Mouse (Mus musculus) activated CD4-positive, CD25-positive, alpha-beta regulatory T cell, adult 4 months (primary cell): Measurements from ENCODE around the gene Ccdc167. TPM values are rescaled to one million over a fixed set of nuclear protein-coding genes. Genes with fewer than 3 reads are reported as not detected.

Source experiments
- ATAC-seq: one replicate; pipeline ENCODE4 v1.8.0; 2017
- polyA plus RNA-seq, 2 experiments: library from polyadenylated mRNA; unstranded; fragments of 100-300 nt; shearing (Covaris generic); gene quantifications; one replicate each; pipeline ENCODE4 v1.2.1; 2017

The Ccdc167 gene
- polyA plus RNA-seq = 1 to 10 TPM; 7.1 to 9.3 TPM

DNA sequence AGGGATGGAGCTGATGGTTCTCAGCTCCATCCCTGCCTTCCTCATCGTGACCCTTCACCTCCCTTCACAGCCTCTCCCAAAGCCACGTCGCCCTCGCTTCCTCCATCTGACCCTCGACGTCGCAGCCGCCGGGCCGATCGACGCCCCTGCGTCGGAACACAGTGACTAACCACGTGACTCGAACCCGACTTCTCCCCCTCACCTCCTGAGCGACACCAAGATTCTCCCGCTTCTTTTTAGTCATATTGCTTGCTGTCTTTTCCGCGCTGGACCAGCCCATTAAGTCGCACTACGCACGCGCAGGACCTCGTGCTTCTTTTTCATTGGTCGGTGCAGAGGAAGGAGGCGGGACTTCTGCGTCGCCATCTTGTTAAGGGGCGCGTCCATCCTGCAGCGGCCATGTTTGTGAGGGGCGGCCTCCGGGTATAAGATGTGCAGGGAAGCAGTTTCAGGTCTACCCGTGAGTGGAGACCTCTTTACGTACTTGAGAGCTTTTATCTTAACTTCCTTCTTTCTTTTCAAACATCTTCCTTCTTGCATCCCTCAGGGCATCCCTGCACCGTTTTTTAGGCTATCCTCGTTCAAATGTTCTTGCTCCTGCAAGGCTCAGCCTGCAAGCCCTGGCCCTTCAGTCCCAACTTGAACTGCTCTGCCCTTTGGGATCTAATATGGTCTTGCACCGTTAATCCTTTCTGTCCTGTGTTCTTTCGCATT lies at the start of gene Ccdc167:
Gene Ccdc167 (minus strand): TSS at position 313 of the 714 bp plus-strand sequence.
- ATAC-seq = peak; percentile 97

DNA sequence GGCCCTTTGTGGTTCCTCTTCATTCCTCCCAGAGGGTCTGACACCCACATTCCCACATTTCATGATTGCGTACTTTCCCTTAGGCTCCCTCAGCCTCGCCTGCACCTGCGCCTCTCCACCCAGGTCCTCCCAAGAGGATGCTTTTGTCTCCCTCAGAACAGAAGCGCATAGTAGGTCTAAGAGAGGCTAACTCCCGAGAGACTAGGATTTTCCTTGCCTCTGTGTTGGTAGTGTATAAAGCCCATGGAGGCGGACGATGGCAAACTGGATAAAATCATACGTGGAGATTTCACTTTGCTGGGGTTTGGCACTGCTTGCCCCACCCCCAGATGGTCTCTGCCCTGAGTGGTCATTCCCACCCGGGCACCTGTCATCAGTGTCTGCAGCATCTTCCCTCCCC lies 48.5 kb upstream of the Ccdc167 start:
- no peak for ATAC-seq

- ATAC-seq = peak; percentile 23
These were observed 45.7 kb upstream of the Ccdc167 start for GRCm38 (mm10) chr17:29762551-29762950.

DNA sequence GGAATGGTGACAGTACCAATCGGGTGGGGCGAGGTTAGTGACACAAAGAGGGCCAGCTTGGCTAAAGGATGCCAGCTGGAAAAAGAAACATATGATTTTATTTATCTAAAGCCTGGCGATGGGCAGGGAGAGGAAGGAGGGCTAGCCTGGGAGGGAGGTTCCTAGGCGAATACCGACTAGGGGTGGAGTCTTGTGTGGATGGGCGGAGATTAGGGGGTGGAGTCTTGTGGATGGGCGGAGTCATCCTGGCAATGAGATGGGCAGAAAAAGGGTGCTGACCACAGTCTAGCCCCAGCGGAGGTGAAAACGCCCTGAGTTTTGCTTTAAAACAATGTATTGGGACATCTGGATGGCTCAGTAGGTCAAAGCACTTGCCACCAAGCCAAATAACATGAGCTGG lies 45.1 kb upstream of the Ccdc167 start:
- ATAC-seq = no peak

- no peak for ATAC-seq
These were observed 43.8 kb upstream of the Ccdc167 start for GRCm38 (mm10) chr17:29760404-29761375.

DNA sequence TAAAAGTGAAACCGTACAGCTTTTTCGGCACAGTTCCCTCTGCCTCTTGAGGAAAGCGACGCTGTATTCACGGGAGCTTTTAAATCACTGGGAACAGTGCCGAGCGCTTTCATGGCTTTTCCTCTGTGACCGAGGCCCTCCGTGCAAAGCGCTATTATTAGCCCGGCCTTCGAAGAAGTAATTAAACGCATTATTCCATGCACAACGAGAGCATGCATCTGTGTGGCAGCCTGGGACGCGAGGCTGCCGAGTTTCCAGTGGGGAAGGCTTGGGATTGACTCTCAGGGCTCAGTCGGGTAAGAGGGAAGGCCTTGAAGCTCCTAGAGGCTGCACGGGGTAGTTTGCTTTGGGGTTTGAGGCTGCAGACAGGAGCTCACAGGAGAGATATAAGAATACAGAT lies 43.1 kb upstream of the Ccdc167 start:
- no peak for ATAC-seq

- no peak for ATAC-seq
These were observed 39.5 kb upstream of the Ccdc167 start for GRCm38 (mm10) chr17:29756381-29756780.

DNA sequence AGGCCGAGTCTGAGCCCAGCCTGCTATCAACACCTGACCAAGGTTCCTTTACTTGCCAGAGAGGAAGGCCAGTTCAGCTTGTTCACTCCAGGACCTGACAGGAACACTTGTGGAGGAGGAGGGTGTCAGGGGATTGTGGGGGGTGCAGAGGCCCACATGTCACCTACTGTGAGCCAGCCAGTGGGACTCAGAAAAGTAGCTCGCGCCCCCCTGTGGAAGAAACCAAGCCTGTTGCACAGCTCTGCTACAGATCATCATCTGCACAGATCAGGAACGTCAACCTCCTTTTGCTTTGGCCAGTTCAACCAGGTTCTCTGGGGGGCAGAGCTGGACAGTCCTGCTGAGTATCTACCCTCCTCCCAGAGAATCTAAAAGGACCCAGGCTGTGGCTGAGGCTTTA lies 37.7 kb upstream of the Ccdc167 start:
- no peak for ATAC-seq

DNA sequence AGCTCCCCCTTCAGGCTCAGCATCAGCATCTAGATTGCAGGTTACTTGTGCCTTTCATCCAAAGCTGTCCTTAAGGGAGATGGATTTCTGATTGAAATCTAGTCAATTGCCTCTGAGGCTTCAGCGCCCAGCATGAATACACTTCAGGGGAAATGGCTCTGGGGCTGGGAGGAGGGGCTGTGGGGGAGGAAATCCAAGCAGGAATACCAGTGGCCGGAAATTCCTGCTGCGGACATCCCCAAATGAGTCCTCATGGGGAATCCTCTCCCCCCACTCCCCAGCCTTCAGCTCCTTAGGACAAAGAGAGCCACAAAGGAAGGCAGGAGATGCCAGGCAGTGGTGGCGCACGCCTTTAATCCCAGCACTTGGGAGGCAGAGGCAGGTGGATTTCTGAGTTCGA lies 30.6 kb upstream of the Ccdc167 start:
- ATAC-seq = no peak

GRCm38 (mm10) chr17:29737849-29738804 lies 21.3 kb upstream of the Ccdc167 start:
- no peak for ATAC-seq

DNA sequence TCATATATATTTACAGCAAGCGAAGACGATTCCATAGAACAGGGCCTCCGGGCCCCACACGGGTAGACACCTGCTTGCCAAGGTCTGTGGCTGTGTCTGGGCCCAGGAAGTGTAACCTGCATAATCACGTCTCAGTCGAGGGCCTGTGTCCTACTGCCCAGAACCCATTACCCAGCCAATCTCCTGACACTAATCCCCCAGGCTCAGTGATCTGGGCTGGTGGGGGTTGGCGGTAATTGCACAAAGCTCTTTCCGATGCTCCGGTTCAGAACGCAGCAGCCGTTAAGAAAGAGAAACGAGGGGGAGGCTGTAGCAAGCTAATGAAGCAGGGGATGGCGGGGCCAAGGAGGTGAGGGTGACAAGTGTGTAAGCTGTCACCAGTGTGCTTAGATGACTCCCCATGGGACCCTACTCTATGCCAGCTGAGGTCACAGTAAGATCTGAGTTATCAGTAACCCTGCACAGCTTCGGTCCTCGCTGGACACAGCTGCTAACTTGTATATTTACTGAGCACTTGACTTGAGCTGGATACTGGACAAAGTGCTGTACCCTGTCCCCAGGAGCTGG lies 19.7 kb upstream of the Ccdc167 start:
- no peak for ATAC-seq

- no peak for ATAC-seq
These were observed 15.7 kb upstream of the Ccdc167 start for GRCm38 (mm10) chr17:29732522-29732921.

DNA sequence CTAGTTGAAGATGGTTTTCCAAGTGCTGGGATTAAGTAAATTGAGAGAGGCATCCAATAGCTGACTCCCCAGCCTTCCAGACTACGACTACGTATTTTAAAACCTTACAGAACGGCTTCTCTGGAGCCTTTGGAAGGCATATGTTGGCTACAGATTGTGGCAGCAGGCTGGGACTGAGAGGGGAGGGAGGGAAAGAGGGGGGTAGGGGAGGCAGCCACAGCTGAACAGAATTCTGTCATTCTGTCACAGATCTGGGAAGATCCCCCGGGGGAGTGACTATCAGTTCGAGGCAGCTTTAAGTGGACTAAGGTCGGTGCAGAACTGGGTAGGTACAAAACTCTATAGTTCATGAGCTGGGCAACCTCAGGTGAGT lies 15.1 kb upstream of the Ccdc167 start:
- ATAC-seq = no peak

- no peak for ATAC-seq
These were observed 14.6 kb upstream of the Ccdc167 start for GRCm38 (mm10) chr17:29731266-29731952.

- ATAC-seq = no peak
These were observed 13.8 kb upstream of the Ccdc167 start for GRCm38 (mm10) chr17:29730510-29731265.

DNA sequence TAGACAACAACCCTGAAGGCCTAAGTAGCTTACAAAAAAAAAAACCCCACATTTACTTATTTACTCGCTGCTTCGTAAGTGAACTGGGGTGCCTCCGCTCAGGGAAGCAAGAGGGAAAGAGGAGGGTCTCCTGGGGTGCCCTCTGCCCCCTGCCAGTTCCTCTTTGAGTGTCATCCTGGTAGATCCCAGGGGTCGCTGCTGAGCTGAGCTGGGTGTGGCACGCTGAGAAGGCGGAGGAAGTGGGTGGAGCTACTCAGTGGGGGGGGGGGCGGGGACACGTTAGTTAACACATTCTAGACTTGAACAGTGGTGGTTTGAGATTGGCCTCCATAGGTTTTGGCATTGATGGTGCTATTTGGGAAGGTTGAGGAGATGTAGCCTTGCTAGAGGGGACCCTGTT lies 11.2 kb upstream of the Ccdc167 start:
- no peak for ATAC-seq

- no peak for ATAC-seq
These were observed 8.3 kb upstream of the Ccdc167 start for GRCm38 (mm10) chr17:29725027-29725620.

- ATAC-seq = no peak
These were observed 7.8 kb upstream of the Ccdc167 start for GRCm38 (mm10) chr17:29724610-29725009.

- ATAC-seq = no peak
These were observed 4.0 kb upstream of the Ccdc167 start for GRCm38 (mm10) chr17:29720755-29721365.
